Mouse (Mus musculus): Measurements from ENCODE around the gene Drd3. TPM values are rescaled to one million over a fixed set of nuclear protein-coding genes. Genes with fewer than 3 reads are reported as not detected.

Drd3 gene
- total and polyA plus RNA-seq, 3 experiments = not detected

- dilution Hi-C loops (cut with MboI; ENCODE audit: extremely low pct_ligation_motif_present, extremely low pct_unique_long_range_greater_than_20kb, low sequenced_read_pairs) = no loop called here
- DNase-seq (ENCODE audit: extremely low read depth) = no peak
- Histone ChIP-seq H3K27ac (ENCODE audit: insufficient read depth, low read depth) (no peak overlapping the region), H3K27me3 (replicated peaks) (no peaks in the 10 kb centered on the region), H3K4me3 (replicated peaks in 1 of 3; ENCODE audit: low read depth in 2 of 3, low read length in 2 of 3, poor library complexity in 1 of 3) (no peak overlapping the region), H3K79me2 (replicated peaks; ENCODE audit: control insufficient read depth, extremely low read depth, insufficient read depth, poor library complexity, severe bottlenecking) (peaks cover 3% of the 10 kb centered on the region; the same call in 1 of the 2 replicates), H3K9ac (ENCODE audit: insufficient read depth, low read depth) (no peak overlapping the region), H3K4me1 (ENCODE audit: control insufficient read depth in 1 of 2, insufficient read depth in 2 of 2) (no peaks in the 10 kb centered on the region), H3K4me2 (ENCODE audit: insufficient read depth, low read depth, poor library complexity, severe bottlenecking) (no peak overlapping the region), H3K9me3 (replicated peaks; ENCODE audit: low read length) (no peaks in the 10 kb centered on the region), H3K36me3 (replicated peaks in 1 of 2; ENCODE audit: control insufficient read depth in 1 of 2, insufficient read depth in 1 of 2, low read length in 1 of 2) (peaks cover 63 to 91% of the 10 kb centered on the region in 2 experiments)
- TF ChIP-seq ZNF384 (IDR thresholded peaks at IDR 0.05; ENCODE audit: low read depth, low read length) (no peak), E2F4 (IDR thresholded peaks at IDR 0.05; ENCODE audit: insufficient replicate concordance, low read depth, low read length) (no peak), SMC3 (IDR thresholded peaks at IDR 0.05; ENCODE audit: low read depth, low read length) (no peak), HCFC1 (IDR thresholded peaks at IDR 0.05; ENCODE audit: low read depth, low read length) (no peak), MAFK (IDR thresholded peaks at IDR 0.05; ENCODE audit: insufficient replicate concordance, low read length) (no peak), MAX (IDR thresholded peaks at IDR 0.05; ENCODE audit: low read length) (no peak), IRF4 (IDR thresholded peaks at IDR 0.05; ENCODE audit: low read depth, low read length) (no peak), CHD2 (IDR thresholded peaks at IDR 0.05; ENCODE audit: low read length) (no peak)
- in situ Hi-C loops (cut with MboI; ENCODE audit: low pct_ligation_motif_present, low pct_unique_long_range_greater_than_20kb, low sequenced_read_pairs) = loop anchor here (5.0 kb wide), 1 partner anchor 186 kb away; no protein-coding TSS in a partner anchor
These were observed 117.6 kb downstream of the Drd3 start for GRCm38 (mm10) chr16:43871419-43871818.

Other genes starting within 250 kb of the Drd3 start
- gene Tigit, start 89.9 kb upstream of the Drd3 start, total RNA-seq (2012; rRNA removed) = 59.3 and 67.2 TPM in 2 replicates
- 13.6 and 17.5 TPM in 2 replicates for gene Tigit, start 89.9 kb upstream of the Drd3 start, total RNA-seq (2014; rRNA removed)
- 54.5 and 55.4 TPM in 2 replicates for gene Tigit, start 89.9 kb upstream of the Drd3 start, polyA plus RNA-seq (2012; ENCODE audit: insufficient read length, low read depth)
- gene Ccdc191, start 135.8 kb downstream of the Drd3 start, total RNA-seq (2012; rRNA removed) = 8.7 and 9.3 TPM in 2 replicates
- gene Ccdc191, start 135.8 kb downstream of the Drd3 start, total RNA-seq (2014; rRNA removed) = 9.6 and 45.7 TPM in 2 replicates
- gene Ccdc191, start 135.8 kb downstream of the Drd3 start, polyA plus RNA-seq (2012; ENCODE audit: insufficient read length, low read depth) = 11.3 and 15.5 TPM in 2 replicates
- gene Qtrt2, start 172.8 kb downstream of the Drd3 start, total RNA-seq (2012; rRNA removed) = 52.1 and 64.3 TPM in 2 replicates
- gene Qtrt2, start 172.8 kb downstream of the Drd3 start, total RNA-seq (2014; rRNA removed) = 94.1 and 108 TPM in 2 replicates
- gene Qtrt2, start 172.8 kb downstream of the Drd3 start, polyA plus RNA-seq (2012; ENCODE audit: insufficient read length, low read depth) = 60.0 and 71.6 TPM in 2 replicates
- gene Zdhhc23, start 225.8 kb downstream of the Drd3 start, total RNA-seq (2012; rRNA removed) = 0.59 and 0.68 TPM in 2 replicates
- 0.07 and 0.20 TPM in 2 replicates for gene Zdhhc23, start 225.8 kb downstream of the Drd3 start, total RNA-seq (2014; rRNA removed)
- 0.46 and 0.55 TPM in 2 replicates for gene Zdhhc23, start 225.8 kb downstream of the Drd3 start, polyA plus RNA-seq (2012; ENCODE audit: insufficient read length, low read depth)

All from CH12.LX (cell line).